35 mouse cellular contexts compared by ENCODE assay signal in genomic region chr3:98614406-98614927, GRCm38 (mm10). TPM values are rescaled to one million over a fixed set of nuclear protein-coding genes. Genes with fewer than 3 reads are reported as not detected.
"Had no signal": no experiment of that assay in that cellular context is flagged by ENCODE, and none has a peak within 500 bp of the region (broad histone marks: within the 10 kb centered on the region; RNA-seq: fewer than 3 reads in every experiment).

No protein-coding gene starts in this region.

RNA-seq across cellular contexts. Expression of gene Hsd3b5, which starts 15.6 kb away (rescaled TPM):
- total RNA-seq: left cerebral cortex, postnatal 10 days; left cerebral cortex, postnatal 14 days; left cerebral cortex, postnatal 25 days; left cerebral cortex, postnatal 36 days; left cerebral cortex, postnatal 4 days; megakaryocyte progenitor cell, adult 5-6 weeks; megakaryocyte, adult 5-6 weeks; megakaryocyte-erythroid progenitor cell, adult 5-6 weeks; midbrain, postnatal 0 days; monocyte, adult 5-6 weeks had no signal
- polyA plus RNA-seq: limb, embryonic 10.5 days; limb, embryonic 11.5 days; limb, embryonic 12.5 days; limb, embryonic 13.5 days; limb, embryonic 14.5 days; limb, embryonic 15.5 days; liver, embryonic 11.5 days; lung, adult 2 months; lung, embryonic 14.5 days; lung, embryonic 15.5 days; lung, embryonic 16.5 days; lung, postnatal 0 days; macrophage; midbrain, embryonic 10.5 days; midbrain, embryonic 11.5 days; midbrain, embryonic 12.5 days; midbrain, embryonic 13.5 days; midbrain, embryonic 14.5 days; midbrain, embryonic 16.5 days; midbrain, postnatal 0 days; myocyte; neural tube, embryonic 11.5 days; neural tube, embryonic 12.5 days had no signal

RNA-seq across cellular contexts. Expression of gene Gm10681, which starts 25.9 kb away (rescaled TPM):
- total RNA-seq: left cerebral cortex, postnatal 10 days; left cerebral cortex, postnatal 14 days; left cerebral cortex, postnatal 25 days; left cerebral cortex, postnatal 36 days; left cerebral cortex, postnatal 4 days; megakaryocyte progenitor cell, adult 5-6 weeks; megakaryocyte, adult 5-6 weeks; megakaryocyte-erythroid progenitor cell, adult 5-6 weeks; midbrain, postnatal 0 days; monocyte, adult 5-6 weeks had no signal
- polyA plus RNA-seq: limb, embryonic 10.5 days; limb, embryonic 11.5 days; limb, embryonic 12.5 days; limb, embryonic 13.5 days; limb, embryonic 14.5 days; limb, embryonic 15.5 days; liver, adult 2 months; liver, embryonic 16.5 days; lung, adult 2 months; lung, embryonic 14.5 days; lung, embryonic 16.5 days; lung, postnatal 0 days; macrophage; midbrain, embryonic 10.5 days; midbrain, embryonic 11.5 days; midbrain, embryonic 12.5 days; midbrain, embryonic 13.5 days; midbrain, embryonic 14.5 days; midbrain, embryonic 15.5 days; midbrain, embryonic 16.5 days; midbrain, postnatal 0 days; myocyte; neural tube, embryonic 11.5 days; neural tube, embryonic 12.5 days had no signal
